ENCODE assay signal across 10 mouse cellular contexts in the genomic region with DNA sequence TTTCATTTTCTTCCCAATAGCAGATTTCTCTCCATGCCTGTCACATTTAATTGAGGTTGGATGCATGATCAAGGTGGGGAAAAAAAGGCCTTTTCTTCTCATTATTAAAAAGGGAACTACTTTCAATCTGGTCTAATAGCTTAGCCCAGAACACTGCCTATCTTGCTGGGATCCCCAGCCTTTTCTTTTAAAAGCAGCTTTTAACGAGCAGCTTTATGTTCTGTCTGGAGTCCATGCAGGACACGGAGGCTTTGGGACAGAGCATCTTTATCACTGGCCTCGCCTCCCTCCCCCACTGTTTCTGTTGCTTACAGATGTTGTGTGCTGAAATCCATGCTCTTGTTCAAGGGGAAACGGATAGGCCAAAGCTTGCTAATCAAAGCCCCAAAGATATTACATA. TPM values are rescaled to one million over a fixed set of nuclear protein-coding genes. Genes with fewer than 3 reads are reported as not detected.
DNase-seq lines count a peak whose midpoint lies in the region; ATAC-seq and TF ChIP-seq lines count a peak whose summit lies in the region.
"Had no signal": no experiment of that assay in that cellular context is flagged by ENCODE, and none has a peak within 500 bp of the region (broad histone marks: within the 10 kb centered on the region; RNA-seq: fewer than 3 reads in every experiment).

No protein-coding gene starts in this region.

- H3K4me2 ChIP-seq in heart, embryonic 16.5 days (ENCODE audit: low read depth, low read length): no peak overlapping the region
- H3K4me2 ChIP-seq in forebrain, embryonic 14.5 days (ENCODE audit: low read length): peak overlapping the region; percentile 3; the same call in 1 of the 2 replicates
- peak overlapping the region; percentile 30 for H3K4me2 ChIP-seq in midbrain, embryonic 14.5 days (ENCODE audit: low read length)

- H3K9me3 ChIP-seq in heart, embryonic 16.5 days (replicated peaks; ENCODE audit: control insufficient read depth, low read length): no peaks in the 10 kb centered on the region
- H3K9me3 ChIP-seq in forebrain, embryonic 14.5 days (replicated peaks; ENCODE audit: control insufficient read depth, low read length): no peaks in the 10 kb centered on the region
- no peaks in the 10 kb centered on the region for H3K9me3 ChIP-seq in midbrain, embryonic 14.5 days (ENCODE audit: control insufficient read depth, low read length)

- peaks cover 3% of the 10 kb centered on the region; the same call in 1 of the 2 replicates for H3K4me1 ChIP-seq in heart, embryonic 16.5 days (ENCODE audit: control insufficient read depth, insufficient read depth, low read length)
- H3K4me1 ChIP-seq in forebrain, embryonic 14.5 days (ENCODE audit: control insufficient read depth, insufficient read depth, low read length): peaks cover 11% of the 10 kb centered on the region; the same call in 1 of the 2 replicates
- H3K4me1 ChIP-seq in midbrain, embryonic 14.5 days (ENCODE audit: control insufficient read depth, insufficient read depth, low read length): peaks cover 16% of the 10 kb centered on the region
- no peaks in the 10 kb centered on the region for H3K4me1 ChIP-seq in thymus, adult 2 months (replicated peaks; ENCODE audit: control insufficient read depth, insufficient read depth, low read length)

- no peak overlapping the region for H3K9ac ChIP-seq in heart, embryonic 16.5 days (ENCODE audit: low read length)
- H3K9ac ChIP-seq in forebrain, embryonic 14.5 days (ENCODE audit: low read length): no peak overlapping the region
- H3K9ac ChIP-seq in midbrain, embryonic 14.5 days (replicated peaks; ENCODE audit: low read length): no peak overlapping the region

- TF ChIP-seq POLR2A in thymus, adult 2 months (IDR thresholded peaks at IDR 0.05; ENCODE audit: control insufficient read depth, extremely low read depth, insufficient read depth, low read length, poor library complexity): no peak

- no peak for ATAC-seq in heart, embryonic 16.5 days (replicated peaks; ENCODE audit: extremely low read depth, insufficient read depth, low FRiP score)
- ATAC-seq in forebrain, embryonic 14.5 days: peak; percentile 43
- peak; percentile 86 for ATAC-seq in midbrain, embryonic 14.5 days (ENCODE audit: low FRiP score, low TSS enrichment)
- ATAC-seq in granulocyte monocyte progenitor cell, adult 5-6 weeks (replicated peaks; ENCODE audit: poor library complexity, severe bottlenecking): no peak

- TF ChIP-seq CTCF in thymus, adult 2 months (IDR thresholded peaks at IDR 0.05; ENCODE audit: borderline replicate concordance, control insufficient read depth, extremely low read depth, insufficient read depth, low read length, poor library complexity): no peak

- H3K27ac ChIP-seq in heart, embryonic 16.5 days (ENCODE audit: low read length): peak overlapping the region; percentile 23; the same call in 1 of the 2 replicates
- H3K27ac ChIP-seq in forebrain, embryonic 14.5 days (ENCODE audit: low read depth, low read length): peak overlapping the region; percentile 15; the same call in 1 of the 2 replicates
- peak overlapping the region; percentile 83 for H3K27ac ChIP-seq in midbrain, embryonic 14.5 days (replicated peaks; ENCODE audit: low read depth, low read length)
- no peak overlapping the region for H3K27ac ChIP-seq in thymus, adult 2 months (ENCODE audit: control insufficient read depth, insufficient read depth, low read length)

- H3K36me3 ChIP-seq in heart, embryonic 16.5 days (ENCODE audit: control insufficient read depth, insufficient read depth): no peaks in the 10 kb centered on the region
- H3K36me3 ChIP-seq in forebrain, embryonic 14.5 days (ENCODE audit: control insufficient read depth, insufficient read depth, low read length): no peaks in the 10 kb centered on the region
- H3K36me3 ChIP-seq in midbrain, embryonic 14.5 days (ENCODE audit: control insufficient read depth, insufficient read depth, low read length): no peaks in the 10 kb centered on the region
- H3K36me3 ChIP-seq in thymus, adult 2 months (ENCODE audit: control insufficient read depth, insufficient read depth, low read length): no peaks in the 10 kb centered on the region

- 34% methylated on average over 4 of the region's 4 CpGs for WGBS in heart, embryonic 16.5 days
- under 1% methylated on average over 4 of the region's 4 CpGs for WGBS in forebrain, embryonic 14.5 days
- under 1% methylated on average over 4 of the region's 4 CpGs for WGBS in midbrain, embryonic 14.5 days
- WGBS in thymus, adult 2 months: 65% methylated on average over 4 of the region's 4 CpGs

- no peak overlapping the region for H3K4me3 ChIP-seq in heart, embryonic 16.5 days (ENCODE audit: low read length)
- no peak overlapping the region for H3K4me3 ChIP-seq in forebrain, embryonic 14.5 days (ENCODE audit: low read depth, low read length)
- no peak overlapping the region for H3K4me3 ChIP-seq in midbrain, embryonic 14.5 days (replicated peaks; ENCODE audit: low read depth, low read length)
- no peak overlapping the region for H3K4me3 ChIP-seq in thymus, adult 2 months (ENCODE audit: control insufficient read depth, insufficient read depth, low read length)

- DNase-seq in heart, adult 8-10 months (ENCODE audit: low spot score): no peak
- peak; percentile 6 for DNase-seq in brain, adult 2 months (ENCODE audit: low read depth, low spot score)
- no peak for DNase-seq in forebrain, embryonic 14.5 days (ENCODE audit: low spot score)
- DNase-seq in midbrain, embryonic 14.5 days: peak; percentile 77
- DNase-seq in thymus, adult 2 months: no peak
- DNase-seq in layer of hippocampus, adult 9-10 months (ENCODE audit: low spot score): no peak
- DNase-seq: heart, adult 18-20 months; lung, postnatal 4 days had no signal

- no peaks in the 10 kb centered on the region for H3K27me3 ChIP-seq in heart, embryonic 16.5 days (ENCODE audit: control insufficient read depth, insufficient read depth, low read length)
- no peaks in the 10 kb centered on the region for H3K27me3 ChIP-seq in forebrain, embryonic 14.5 days (replicated peaks; ENCODE audit: control insufficient read depth, insufficient read depth, low read length)
- no peaks in the 10 kb centered on the region for H3K27me3 ChIP-seq in midbrain, embryonic 14.5 days (ENCODE audit: control insufficient read depth, insufficient read depth, low read length)
- H3K27me3 ChIP-seq in thymus, adult 2 months (ENCODE audit: control insufficient read depth, insufficient read depth, low read length): no peaks in the 10 kb centered on the region

RNA-seq across cellular contexts. Expression of a gene that starts 32.8 kb away (rescaled TPM):
- 12.7 and 16.7 TPM in 2 replicates for polyA plus RNA-seq in heart, embryonic 16.5 days (2015; fragmentation: Nextera tagmentation; extraction: Ambion mirVana)
- total RNA-seq in heart, adult 8-10 months (2022): 1 to 10 TPM; 3.3 to 4.1 (median 3.6) TPM
- 28.6 and 28.7 TPM in 2 replicates for polyA plus RNA-seq in forebrain, embryonic 14.5 days (2014; fragmentation: Nextera tagmentation; extraction: Ambion mirVana)
- polyA plus RNA-seq in midbrain, embryonic 14.5 days (2014; fragmentation: Nextera tagmentation; extraction: Ambion mirVana): 10.5 and 20.5 TPM in 2 replicates
- 1.3 and 1.6 TPM in 2 replicates for polyA plus RNA-seq in thymus, adult 2 months (2012; rRNA removed)
- 6.1 and 6.2 TPM in 2 replicates for total RNA-seq in granulocyte monocyte progenitor cell, adult 5-6 weeks (2014; fragmentation: Nextera tagmentation)
- 4.3 and 5.2 TPM in 2 replicates for total RNA-seq in granulocyte monocyte progenitor cell, adult 5-6 weeks (2017)

Comparison
In these comparisons a context has a peak if more than half of its experiments do, and no peak if none do; other contexts are left out.
1. ATAC-seq: peak in forebrain, embryonic 14.5 days (single experiment) and midbrain, embryonic 14.5 days (single experiment); none in heart, embryonic 16.5 days (single experiment) and granulocyte monocyte progenitor cell, adult 5-6 weeks (single experiment).
2. DNase-seq: peak in brain, adult 2 months (single experiment) and midbrain, embryonic 14.5 days (single experiment); none in heart, adult 8-10 months (single experiment), forebrain, embryonic 14.5 days (single experiment), thymus, adult 2 months (single experiment) and layer of hippocampus, adult 9-10 months (single experiment).